Comparison of ENCODE assay signal across 7 mouse cellular contexts in the genomic region with DNA sequence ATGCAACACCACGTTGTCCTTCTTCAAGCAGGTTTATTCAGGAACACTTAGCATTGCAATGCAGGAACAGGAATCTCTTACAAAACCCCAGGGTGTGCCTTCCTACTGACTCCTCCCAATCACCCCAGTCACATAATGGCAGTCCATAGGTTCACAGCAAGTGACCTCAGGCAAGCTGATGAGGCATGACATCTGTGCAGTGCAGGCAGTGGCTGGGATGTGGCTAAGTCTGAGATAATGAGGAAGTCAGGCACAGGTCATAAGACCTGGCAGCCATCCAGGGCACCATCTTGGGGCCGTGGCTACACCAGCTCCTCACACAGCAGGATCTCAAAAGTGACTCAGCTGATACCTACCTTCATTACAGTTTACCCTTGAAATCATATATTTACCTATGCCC.
A peak's percentile ranks its signal among the peaks of the same experiment; 100 is the strongest.
DNase-seq lines count a peak whose midpoint lies in the region; ATAC-seq and TF ChIP-seq lines count a peak whose summit lies in the region.
"Not testable (repeated sequence)": the region's sequence is repeated elsewhere in the genome, so short reads cannot be mapped to it uniquely, and the experiment has no call there.

No protein-coding gene starts in this region.

- H3K79me2 ChIP-seq in CH12.LX (replicated peaks; ENCODE audit: control insufficient read depth, extremely low read depth, insufficient read depth, poor library complexity, severe bottlenecking) = not testable (repeated sequence)

- not testable (repeated sequence) for H3K27me3 ChIP-seq in CH12.LX (replicated peaks); embryonic facial prominence, embryonic 11.5 days (ENCODE audit: control insufficient read depth, insufficient read depth, low read length); intestine, embryonic 15.5 days (replicated peaks); kidney, postnatal 0 days (ENCODE audit: insufficient read depth, low read length)

- not testable (repeated sequence) for H3K4me1 ChIP-seq in CH12.LX (ENCODE audit: control insufficient read depth in 1 of 2, insufficient read depth in 2 of 2); embryonic facial prominence, embryonic 11.5 days (ENCODE audit: control insufficient read depth, insufficient read depth, low read length); intestine, embryonic 15.5 days (replicated peaks); kidney, postnatal 0 days (replicated peaks; ENCODE audit: insufficient read depth, low read length)

- H3K9me3 ChIP-seq in CH12.LX (replicated peaks; ENCODE audit: low read length) = peaks cover 11% of the 10 kb centered on the region
- H3K9me3 ChIP-seq in embryonic facial prominence, embryonic 11.5 days (replicated peaks; ENCODE audit: control insufficient read depth, low read length); intestine, embryonic 15.5 days; kidney, postnatal 0 days (replicated peaks; ENCODE audit: low read length): not testable (repeated sequence)

- H3K4me2 ChIP-seq in CH12.LX (ENCODE audit: insufficient read depth, low read depth, poor library complexity, severe bottlenecking); embryonic facial prominence, embryonic 11.5 days (ENCODE audit: low read depth, low read length); intestine, embryonic 15.5 days (replicated peaks); kidney, postnatal 0 days (ENCODE audit: low read length): not testable (repeated sequence)

- DNase-seq in CH12.LX (ENCODE audit: extremely low read depth) (peak; percentile 24), MEL-GATA-1-ER (ENCODE audit: extremely low read depth, low read depth) (peak; percentile 2), adipocyte (ENCODE audit: low spot score) (peak; percentile 6)
- DNase-seq in embryonic facial prominence, embryonic 11.5 days (ENCODE audit: low spot score); kidney, postnatal 0 days (ENCODE audit: low spot score): not testable (repeated sequence)
- peak; percentile 14 for DNase-seq in retina, postnatal 1 day

- H3K27ac ChIP-seq in CH12.LX (ENCODE audit: insufficient read depth, low read depth); embryonic facial prominence, embryonic 11.5 days (replicated peaks; ENCODE audit: low read depth, low read length); intestine, embryonic 15.5 days; kidney, postnatal 0 days: not testable (repeated sequence)

- 0 out of 2 replicates have a peak, but pooled peaks have one; percentile 18 for ATAC-seq in embryonic facial prominence, embryonic 11.5 days (replicated peaks; ENCODE audit: insufficient number of reproducible peaks, low FRiP score, low TSS enrichment, low read depth)
- ATAC-seq in intestine, embryonic 15.5 days = peak; percentile 56
- peak; percentile 78; the same call in 1 of the 2 replicates for ATAC-seq in kidney, postnatal 0 days (replicated peaks; ENCODE audit: low FRiP score, low read depth)

- in situ Hi-C loops in CH12.LX (cut with MboI; ENCODE audit: low pct_ligation_motif_present, low pct_unique_long_range_greater_than_20kb, low sequenced_read_pairs) = not testable (repeated sequence)

- not testable (repeated sequence) for TF ChIP-seq EP300 in CH12.LX (IDR thresholded peaks at IDR 0.05; ENCODE audit: low read length)

- not testable (repeated sequence) for TF ChIP-seq CTCF in CH12.LX (conservative IDR thresholded peaks at IDR 0.05 in 1 of 2, IDR thresholded peaks at IDR 0.05 in 1 of 2; ENCODE audit: low read depth in 2 of 2, low read length in 2 of 2); kidney, postnatal 0 days (IDR thresholded peaks at IDR 0.05; ENCODE audit: low read depth)

- TF ChIP-seq RAD21 in CH12.LX (IDR thresholded peaks at IDR 0.05; ENCODE audit: low read depth, low read length) = not testable (repeated sequence)

- WGBS in embryonic facial prominence, embryonic 11.5 days = 45% methylated on average over 2 of the region's 2 CpGs
- WGBS in intestine, embryonic 15.5 days = 42% methylated on average over 2 of the region's 2 CpGs
- 28% methylated on average over 2 of the region's 2 CpGs for WGBS in kidney, postnatal 0 days

- dilution Hi-C loops in CH12.LX (cut with MboI; ENCODE audit: extremely low pct_ligation_motif_present, extremely low pct_unique_long_range_greater_than_20kb, low sequenced_read_pairs) = not testable (repeated sequence)

- not testable (repeated sequence) for H3K9ac ChIP-seq in CH12.LX (ENCODE audit: insufficient read depth, low read depth); embryonic facial prominence, embryonic 11.5 days (replicated peaks; ENCODE audit: low read length); intestine, embryonic 15.5 days; kidney, postnatal 0 days (ENCODE audit: low read depth, low read length)

- TF ChIP-seq POLR2A in CH12.LX (IDR thresholded peaks at IDR 0.05; ENCODE audit: low read depth, low read length) = not testable (repeated sequence)

- H3K4me3 ChIP-seq in CH12.LX (replicated peaks in 1 of 3; ENCODE audit: low read depth in 2 of 3, low read length in 2 of 3, poor library complexity in 1 of 3); embryonic facial prominence, embryonic 11.5 days (ENCODE audit: low read depth, low read length); intestine, embryonic 15.5 days (replicated peaks); kidney, postnatal 0 days (replicated peaks; ENCODE audit: low read depth, low read length): not testable (repeated sequence)

- H3K36me3 ChIP-seq in CH12.LX (replicated peaks in 1 of 2; ENCODE audit: control insufficient read depth in 1 of 2, insufficient read depth in 1 of 2, low read length in 1 of 2); embryonic facial prominence, embryonic 11.5 days (replicated peaks; ENCODE audit: control insufficient read depth, insufficient read depth, low read depth, low read length); intestine, embryonic 15.5 days; kidney, postnatal 0 days (ENCODE audit: insufficient read depth, low read length): not testable (repeated sequence)

Comparison
In these comparisons a context has a peak if more than half of its experiments do, and no peak if none do; other contexts are left out.
1. ATAC-seq: peak in every context shown above with its lines; median percentile 78 in kidney, postnatal 0 days; 56 in intestine, embryonic 15.5 days; 18 in embryonic facial prominence, embryonic 11.5 days.